Mouse (Mus musculus) cerebellum, adult 2 months (tissue): ENCODE data around the gene Zbtb20. TPM values are rescaled to one million over a fixed set of nuclear protein-coding genes. Genes with fewer than 3 reads are reported as not detected.
A peak's percentile ranks its signal among the peaks of the same experiment; 100 is the strongest.

Source experiments
- DNase-seq, 2 experiments: peaks; one replicate each; pipeline ENCODE4 v3.0.0; 2021
- H3K27ac ChIP-seq: fragments of 200-500 bp; 2 replicates; pipeline ENCODE4 v1.5.1; 2012; ENCODE audit warnings: low read length, control low read depth, inconsistent platforms; ENCODE audit not compliant: insufficient read depth
- H3K27me3 ChIP-seq: fragments of 200-500 bp; 2 replicates; pipeline ENCODE4 v1.6.1; 2012; ENCODE audit warnings: inconsistent platforms, mild to moderate bottlenecking, low read length, moderate library complexity; ENCODE audit not compliant: control insufficient read depth, insufficient read depth
- H3K4me1 ChIP-seq: fragments of 200-500 bp; 2 replicates; pipeline ENCODE4 v1.6.1; 2011; ENCODE audit warnings: low read length; ENCODE audit not compliant: control insufficient read depth, insufficient read depth
- H3K4me3 ChIP-seq: fragments of 200-500 bp; replicated peaks from 2 replicates; pipeline ENCODE3; 2011; ENCODE audit warnings: mild to moderate bottlenecking, low read depth, low read length, control low read depth; ENCODE audit not compliant: insufficient read depth
- CTCF ChIP-seq: fragments of 200-500 bp; IDR thresholded peaks from 2 replicates; pipeline ENCODE4 v1.5.1; 2011; ENCODE audit warnings: low read depth, mild to moderate bottlenecking, control low read depth, low read length, moderate library complexity, borderline replicate concordance; ENCODE audit not compliant: insufficient read depth
- POLR2A ChIP-seq: fragments of 200-500 bp; IDR thresholded peaks from 2 replicates; pipeline ENCODE4 v1.6.1; 2011; ENCODE audit warnings: low read length, control low read depth, borderline replicate concordance; ENCODE audit not compliant: insufficient read depth
- WGBS: fragments of 180-500 bp; shearing (Covaris S2); methylation state at CpG from one replicate; pipeline ENCODE4 v1.1.7; 2018; 5-methylcytosine and 5-hydroxymethylcytosine counted together
- polyA plus RNA-seq: library from polyadenylated mRNA; depleted of rRNA; stranded (reverse); fragments of >200 nt; gene quantifications from 2 replicates; pipeline ENCODE4 v1.2.3, GENCODE M21; 2012

Zbtb20 gene
- polyA plus RNA-seq, 1 experiment = 25.2 TPM

DNA sequence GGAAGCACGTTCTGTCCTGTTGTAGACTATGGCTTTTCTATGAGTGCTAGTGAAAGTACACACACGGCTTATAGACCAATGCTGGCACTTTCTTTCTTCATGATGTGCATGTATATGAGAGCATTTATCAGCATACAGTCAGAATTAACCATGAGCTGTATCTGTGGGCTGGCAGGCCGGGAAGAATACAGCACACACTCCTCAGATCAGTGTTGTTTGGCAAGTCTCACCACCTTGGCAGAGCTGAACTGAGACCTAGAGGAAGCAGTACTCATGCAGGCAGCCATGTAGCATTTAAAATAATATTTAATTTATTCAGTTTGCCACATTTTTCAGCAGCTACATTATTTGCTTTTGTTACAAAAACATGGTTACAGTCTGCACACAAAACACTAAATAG lies 214.5 kb downstream of the Zbtb20 start:
- Histone ChIP-seq H3K27ac (no peak overlapping the region; the same call in 1 of the 2 replicates), H3K4me3 (no peak overlapping the region), H3K27me3 (no peaks in the 10 kb centered on the region), H3K4me1 (peaks cover 9% of the 10 kb centered on the region; the same call in 1 of the 2 replicates)
- TF ChIP-seq CTCF = no peak
- TF ChIP-seq POLR2A = no peak
- 42% methylated on average over 3 of the region's 3 CpGs for WGBS
- peak in 1 of 2 experiments; percentile 65 for DNase-seq

DNA sequence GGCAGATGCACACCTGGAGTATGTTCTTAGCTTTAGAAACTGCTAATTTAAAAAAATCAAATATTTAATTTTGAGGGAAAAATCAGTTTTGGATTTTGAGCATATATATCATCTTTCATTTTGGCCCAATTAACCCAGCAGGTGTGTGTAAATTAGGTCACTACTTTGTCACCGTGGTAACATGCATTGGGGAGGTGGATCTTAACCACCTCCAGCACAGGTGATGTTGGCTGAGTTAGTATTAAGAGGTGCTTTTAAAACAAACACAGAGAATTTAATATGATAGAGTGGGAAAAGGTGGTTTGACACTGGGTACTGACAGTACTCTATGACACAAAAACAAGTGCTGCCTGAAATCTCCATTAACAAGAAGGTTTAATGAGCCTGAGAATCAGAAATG lies 218.5 kb downstream of the Zbtb20 start:
- Histone ChIP-seq H3K4me1 (peaks cover 12% of the 10 kb centered on the region; the same call in 1 of the 2 replicates), H3K27me3 (no peaks in the 10 kb centered on the region; the same call in 1 of the 2 replicates), H3K27ac (no peak overlapping the region), H3K4me3 (no peak overlapping the region)
- TF ChIP-seq CTCF = no peak
- TF ChIP-seq POLR2A = no peak
- peak in 1 of 2 experiments; percentile 34 for DNase-seq
- WGBS = 18% methylated on average over 1 of the region's 1 CpGs

DNA sequence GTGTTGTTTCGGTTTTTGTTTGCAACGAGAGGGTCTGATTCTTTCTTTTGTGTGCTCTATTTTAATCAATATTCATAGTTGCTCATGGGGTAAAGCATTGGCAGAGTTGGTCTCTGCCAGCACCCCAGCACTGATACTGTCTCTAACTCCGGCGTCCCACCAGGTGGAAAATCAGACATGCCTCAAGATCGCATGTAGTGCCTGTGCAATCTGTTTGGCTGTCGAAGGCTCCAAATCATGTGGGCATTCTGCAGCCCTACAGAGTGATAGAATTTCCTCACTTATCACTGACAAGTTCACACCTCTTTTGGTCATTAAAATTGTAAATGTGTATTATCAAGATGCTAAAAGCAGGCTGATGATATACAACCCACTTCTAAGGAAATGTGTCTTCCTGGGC lies 219.1 kb downstream of the Zbtb20 start:
- H3K27ac ChIP-seq = peak overlapping the region; percentile 49; the same call in 1 of the 2 replicates
- peak in 1 of 2 experiments; percentile 41 for DNase-seq
- no peaks in the 10 kb centered on the region; the same call in 1 of the 2 replicates for H3K27me3 ChIP-seq
- peaks cover 12% of the 10 kb centered on the region; the same call in 1 of the 2 replicates for H3K4me1 ChIP-seq
- TF ChIP-seq POLR2A = no peak
- TF ChIP-seq CTCF = no peak
- 31% methylated on average over 6 of the region's 6 CpGs for whole genome bisulfite sequencing
- no peak overlapping the region for H3K4me3 ChIP-seq

DNA sequence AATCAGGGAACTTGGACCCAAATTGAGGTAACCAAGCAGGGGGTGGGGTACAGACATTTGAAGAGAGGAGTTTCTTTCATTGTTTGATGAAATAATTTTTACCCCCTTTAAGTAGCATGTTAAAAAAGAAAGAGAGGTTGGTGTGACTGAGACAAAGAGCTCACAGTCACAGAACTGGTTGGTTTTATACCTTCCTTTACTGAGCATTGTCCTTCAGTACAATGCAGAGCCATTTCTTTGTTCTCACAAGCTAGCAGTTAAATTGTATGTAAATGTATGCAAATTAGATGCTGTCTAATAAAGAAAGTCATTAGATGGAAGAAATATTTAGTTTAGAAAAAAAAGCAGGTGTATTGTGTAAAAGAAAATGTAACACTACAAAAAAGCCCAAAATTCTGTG lies 220.4 kb downstream of the Zbtb20 start:
- Histone ChIP-seq H3K4me3 (no peak overlapping the region), H3K4me1 (peaks cover 7% of the 10 kb centered on the region; the same call in 1 of the 2 replicates), H3K27ac (no peak overlapping the region), H3K27me3 (no peaks in the 10 kb centered on the region; the same call in 1 of the 2 replicates)
- TF ChIP-seq POLR2A = no peak
- no peak for TF ChIP-seq CTCF
- DNase-seq = no peak

DNA sequence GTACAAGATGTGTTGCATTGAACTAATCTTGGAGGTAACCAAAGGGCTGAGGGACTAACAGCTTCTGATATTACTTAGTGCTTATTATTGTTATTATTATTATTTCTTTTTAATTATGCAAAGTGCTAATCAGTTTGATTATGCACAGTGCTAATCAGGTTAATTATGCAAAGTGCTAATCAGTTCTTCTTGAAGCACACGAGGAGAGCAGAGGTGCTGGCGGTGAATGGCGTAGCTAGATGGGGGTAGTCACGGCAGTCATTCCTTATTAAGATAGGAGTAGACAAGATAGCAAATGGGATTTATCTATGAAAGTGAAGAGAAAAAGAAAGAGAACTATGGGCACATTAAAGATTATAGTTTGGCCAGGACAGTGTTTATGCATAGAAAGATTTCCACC lies 222.5 kb downstream of the Zbtb20 start:
- TF ChIP-seq POLR2A (no peak), CTCF (no peak)
- H3K4me1 ChIP-seq = peaks cover 7% of the 10 kb centered on the region; the same call in 1 of the 2 replicates
- H3K27ac ChIP-seq = no peak overlapping the region
- H3K27me3 ChIP-seq = no peaks in the 10 kb centered on the region; the same call in 1 of the 2 replicates
- no peak overlapping the region for H3K4me3 ChIP-seq
- WGBS = 94% methylated on average over 4 of the region's 4 CpGs
- no peak for DNase-seq

DNA sequence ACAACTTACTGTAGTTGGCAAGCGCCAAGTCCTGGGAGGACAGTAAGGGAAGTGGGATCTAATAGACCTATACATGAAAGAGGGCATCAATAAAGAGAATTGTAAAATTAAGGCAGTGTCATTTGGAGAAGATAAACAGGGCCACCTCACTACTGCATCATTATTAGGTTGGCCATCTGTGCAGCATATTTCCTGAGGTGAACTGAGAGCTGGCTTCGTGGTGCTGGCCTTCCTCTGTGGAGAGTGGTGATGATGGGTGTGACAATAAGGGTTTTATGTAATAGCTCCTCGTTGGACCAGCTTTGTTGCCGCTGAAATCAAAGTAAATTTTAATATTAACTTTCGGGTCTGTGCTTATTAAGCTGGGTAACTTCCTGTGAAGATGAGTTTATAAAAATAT lies 223.0 kb downstream of the Zbtb20 start:
- Histone ChIP-seq H3K4me3 (no peak overlapping the region), H3K4me1 (peaks cover 7% of the 10 kb centered on the region; the same call in 1 of the 2 replicates), H3K27me3 (no peaks in the 10 kb centered on the region; the same call in 1 of the 2 replicates), H3K27ac (0 out of 2 replicates have a peak overlapping the region, but pooled peaks have one; percentile 39)
- DNase-seq = peak in 1 of 2 experiments; percentile 51
- TF ChIP-seq CTCF = no peak
- TF ChIP-seq POLR2A = no peak
- WGBS = 64% methylated on average over 5 of the region's 5 CpGs

DNA sequence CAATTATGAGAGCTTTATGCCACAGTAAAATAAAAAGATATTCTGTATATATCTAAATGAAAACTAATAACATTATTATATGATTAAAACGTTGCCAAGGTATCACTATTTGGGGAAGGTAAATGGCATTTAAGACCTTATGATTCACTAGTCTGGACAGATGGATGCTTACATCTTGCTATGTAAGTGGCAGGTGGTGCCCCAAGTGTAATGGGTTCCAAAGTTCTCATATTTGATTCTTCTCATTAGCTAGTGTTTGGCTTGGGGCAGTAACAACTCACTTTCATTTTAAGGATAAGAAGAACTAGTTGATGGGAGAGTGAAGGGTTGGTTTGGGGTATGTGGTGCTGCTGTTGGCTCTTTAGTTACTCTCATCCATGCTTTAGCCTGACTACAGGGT lies 235.6 kb downstream of the Zbtb20 start:
- Histone ChIP-seq H3K4me3 (no peak overlapping the region), H3K27me3 (no peaks in the 10 kb centered on the region), H3K4me1 (peaks cover 3% of the 10 kb centered on the region; the same call in 1 of the 2 replicates), H3K27ac (no peak overlapping the region)
- TF ChIP-seq POLR2A = no peak
- no peak for TF ChIP-seq CTCF
- WGBS = 26% methylated on average over 1 of the region's 1 CpGs
- peak in 1 of 2 experiments; percentile 69 for DNase-seq

DNA sequence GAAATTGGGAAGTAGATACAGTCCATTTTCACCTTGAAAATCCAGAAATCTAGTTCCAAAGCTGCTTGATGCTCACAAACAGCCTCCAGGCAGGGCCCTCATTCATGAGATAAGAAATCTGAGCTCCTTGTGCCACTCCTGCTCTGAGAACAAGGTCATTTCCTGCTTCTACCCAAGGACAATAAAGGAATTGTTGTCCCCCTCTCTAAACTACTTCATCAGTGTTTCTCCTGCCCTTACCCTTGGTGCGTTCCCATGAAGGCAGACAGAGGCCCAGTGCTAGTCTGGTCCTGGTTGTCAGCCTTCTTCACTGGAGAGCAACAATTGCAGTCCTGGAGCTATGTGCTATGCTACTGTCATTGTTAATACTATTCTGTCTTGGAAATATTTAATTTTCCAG lies 238.3 kb downstream of the Zbtb20 start:
- WGBS = 83% methylated on average over 1 of the region's 1 CpGs
- no peak for DNase-seq

More for the DNA sequence above, 238.3 kb downstream of the Zbtb20 start:
- Histone ChIP-seq H3K4me1 (peaks cover 3% of the 10 kb centered on the region; the same call in 1 of the 2 replicates), H3K4me3 (no peak overlapping the region), H3K27me3 (no peaks in the 10 kb centered on the region), H3K27ac (no peak overlapping the region)
- TF ChIP-seq POLR2A (no peak), CTCF (no peak)
